Mouse (Mus musculus) fat pad, adult 2 months (tissue): ENCODE results near the gene Inppl1.

Experiments
- DNase-seq: peaks from one replicate; pipeline ENCODE4 v3.0.0-alpha.2; 2011; ENCODE audit warnings: low read depth, low spot score; ENCODE audit errors: extremely low read depth

The Inppl1 gene

DNA sequence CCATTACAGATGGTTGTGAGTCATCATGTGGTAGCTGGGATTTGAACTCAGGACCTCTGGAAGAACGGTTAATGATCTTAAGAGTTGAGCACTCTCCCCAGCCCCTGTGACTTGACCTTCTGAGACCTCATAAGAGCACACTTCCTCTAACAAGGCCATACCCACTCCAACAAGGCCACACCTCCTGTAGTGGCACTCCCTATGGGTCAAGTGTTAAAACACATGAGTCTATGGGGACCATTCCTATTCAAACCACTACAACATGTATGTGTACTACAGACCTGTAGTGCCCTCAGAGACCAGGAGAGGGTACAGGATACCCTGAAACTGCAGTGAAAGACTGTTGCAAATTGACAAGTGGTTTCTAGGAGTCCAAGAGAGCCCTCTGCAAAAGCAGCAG is 9.9 kb upstream of the Inppl1 start:
- DNase-seq = no peak

DNA sequence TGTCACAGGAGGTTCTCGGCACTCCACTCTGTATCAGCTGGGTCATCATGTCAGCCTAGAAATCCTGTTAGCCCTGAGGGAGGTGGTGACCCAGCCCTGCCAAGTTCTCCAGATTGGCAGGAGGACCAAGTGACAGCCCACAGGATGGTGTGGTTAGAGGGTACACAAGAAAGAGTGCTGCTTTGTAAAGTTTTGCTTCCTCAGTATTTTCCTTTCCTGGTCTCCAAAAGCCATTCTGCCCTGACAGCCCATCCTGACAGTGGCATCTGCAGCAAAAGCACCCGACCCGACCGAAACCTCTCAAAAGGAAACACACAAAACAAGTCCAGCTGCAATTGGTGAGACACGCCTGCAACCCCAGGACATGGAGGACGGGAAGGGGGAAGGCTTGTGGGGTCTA is 6.2 kb upstream of the Inppl1 start:
- no peak for DNase-seq

GRCm38 (mm10) chr7:101837154-101837605 is 849 bp downstream of the Inppl1 start:
- DNase-seq = no peak

DNA sequence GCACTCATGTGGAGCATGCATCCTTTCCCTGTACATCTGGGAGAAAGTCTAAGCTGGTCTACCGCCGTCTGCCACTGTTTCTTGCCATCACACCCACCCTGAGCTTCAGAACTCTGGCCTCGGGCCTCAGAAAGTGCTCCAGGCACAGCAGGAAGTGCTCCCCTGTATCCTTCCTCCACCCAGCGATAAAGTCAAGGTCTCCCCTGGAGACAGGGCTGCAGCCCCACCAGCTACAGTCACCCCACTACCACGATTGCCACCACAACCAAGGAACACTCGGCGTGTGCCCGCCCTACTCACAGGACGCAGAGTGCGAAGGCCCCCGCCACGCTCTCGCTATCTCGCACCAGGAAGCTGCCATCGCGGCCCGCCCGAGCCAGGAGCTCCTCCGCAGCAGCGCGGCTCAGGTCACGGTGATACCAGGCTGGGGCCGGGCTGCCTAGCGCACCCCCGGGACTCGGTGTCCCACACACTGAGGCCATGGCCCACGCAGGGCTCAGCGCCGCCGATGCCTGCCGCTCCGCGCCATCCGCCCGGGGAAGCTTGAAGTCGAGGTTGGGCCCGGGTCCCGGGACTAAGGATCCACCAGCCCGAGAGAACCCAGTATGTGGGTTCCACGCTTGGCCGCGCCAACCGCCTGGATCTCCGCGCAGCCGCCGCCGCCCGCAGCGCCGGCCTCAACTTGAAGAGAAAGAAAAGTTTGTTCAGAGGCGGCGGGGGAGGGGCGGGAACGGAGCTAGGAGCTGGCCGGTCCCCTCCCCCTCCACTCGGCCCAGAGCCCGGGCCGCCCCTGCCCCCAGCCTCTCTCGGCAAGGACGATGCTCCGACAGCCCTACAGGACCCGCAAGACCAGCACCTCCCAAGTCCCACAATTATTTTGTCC is 1.5 kb downstream of the Inppl1 start:
- no peak for DNase-seq

DNA sequence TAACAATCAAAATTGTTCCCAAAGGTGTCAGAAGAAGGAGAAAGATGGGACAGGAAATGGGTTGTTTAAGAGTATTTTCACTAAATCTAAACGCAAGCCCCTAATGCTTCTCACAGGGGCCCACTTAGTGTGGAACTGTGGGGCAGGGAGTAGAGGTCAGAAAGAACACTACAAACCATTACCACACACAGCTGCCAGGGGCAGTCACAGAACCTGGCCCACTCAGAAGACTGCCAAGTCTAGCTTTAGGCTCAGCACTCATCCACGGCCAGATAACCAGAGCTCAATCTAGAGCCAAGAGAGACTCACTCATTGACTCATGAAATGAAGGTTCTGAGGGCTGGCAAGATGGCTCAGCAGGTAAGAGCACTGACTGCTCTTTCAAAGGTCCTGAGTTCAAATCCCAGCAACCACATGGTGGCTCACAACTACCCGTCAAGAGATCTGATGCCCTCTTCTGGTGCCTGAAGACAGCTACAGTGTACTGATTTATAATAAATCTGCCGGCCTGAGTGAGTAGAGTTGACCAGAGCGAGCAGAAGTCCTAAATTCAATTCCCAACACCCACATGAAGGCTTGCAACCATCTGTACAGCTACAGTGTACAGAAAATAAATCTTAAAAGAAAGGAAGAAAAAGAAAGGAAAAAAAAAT is 2.4 kb downstream of the Inppl1 start:
- no peak for DNase-seq

DNA sequence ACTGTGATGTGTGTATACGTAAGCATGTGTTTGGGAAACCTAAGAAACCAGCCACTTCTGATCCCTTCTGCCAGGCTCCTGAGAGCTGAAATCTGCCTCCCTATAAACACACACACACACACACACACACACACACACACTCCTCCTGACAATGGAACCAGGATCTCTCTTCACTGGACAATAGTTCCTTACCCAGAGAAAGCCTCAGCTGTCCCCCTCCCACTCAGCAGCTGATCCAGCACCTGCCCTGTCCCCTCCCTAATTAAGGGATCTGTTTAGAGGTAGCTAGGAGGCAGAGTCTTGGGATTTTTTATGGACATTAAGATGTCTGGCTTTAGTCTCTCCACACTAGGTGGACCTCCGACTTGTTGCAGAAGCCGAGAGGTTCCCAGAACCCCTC is 3.1 kb downstream of the Inppl1 start:
- DNase-seq = no peak

GRCm38 (mm10) chr7:101833916-101834584 is 4.0 kb downstream of the Inppl1 start:
- no peak for DNase-seq

DNA sequence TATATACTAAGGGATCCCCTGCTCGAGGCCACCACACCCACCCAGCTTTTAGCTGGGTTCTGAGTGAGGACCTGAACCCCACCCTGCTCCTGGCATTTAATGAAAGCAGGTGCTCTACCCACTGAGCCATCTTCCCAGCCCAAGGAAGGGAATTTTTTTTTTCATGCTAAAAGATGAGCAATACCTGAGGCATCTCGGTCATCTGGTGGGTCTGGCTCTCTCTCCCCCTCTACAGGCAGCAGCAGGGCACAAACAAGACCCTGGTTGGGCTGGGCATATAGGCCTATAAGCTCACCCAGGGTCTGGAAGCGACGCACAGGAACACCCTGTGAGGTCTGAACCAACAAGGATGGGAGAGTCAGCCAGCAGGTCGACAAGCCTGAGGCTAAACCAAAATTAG is 4.7 kb downstream of the Inppl1 start:
- DNase-seq = no peak

DNA sequence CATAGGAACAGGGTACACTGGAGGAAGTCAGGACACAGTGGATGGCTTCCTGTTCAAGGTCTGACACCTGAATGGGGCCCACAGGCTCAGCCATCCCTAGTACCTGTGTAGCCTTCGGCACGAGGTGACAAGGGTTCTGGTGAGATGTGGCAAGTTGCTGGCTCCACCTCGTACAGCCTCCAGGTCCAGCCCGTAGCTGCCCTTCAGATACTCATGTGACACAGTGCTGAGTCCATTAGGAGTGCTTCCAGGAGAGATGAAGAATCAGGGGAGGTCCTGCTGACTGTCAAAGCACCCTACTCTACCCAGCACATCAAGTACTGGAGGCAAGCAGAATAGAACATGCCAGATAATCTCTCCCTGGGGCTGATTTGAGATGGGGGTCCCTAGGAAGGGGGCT is 5.7 kb downstream of the Inppl1 start:
- no peak for DNase-seq

- DNase-seq = no peak
Observed at GRCm38 (mm10) chr7:101831437-101831836, 6.6 kb downstream of the Inppl1 start.

DNA sequence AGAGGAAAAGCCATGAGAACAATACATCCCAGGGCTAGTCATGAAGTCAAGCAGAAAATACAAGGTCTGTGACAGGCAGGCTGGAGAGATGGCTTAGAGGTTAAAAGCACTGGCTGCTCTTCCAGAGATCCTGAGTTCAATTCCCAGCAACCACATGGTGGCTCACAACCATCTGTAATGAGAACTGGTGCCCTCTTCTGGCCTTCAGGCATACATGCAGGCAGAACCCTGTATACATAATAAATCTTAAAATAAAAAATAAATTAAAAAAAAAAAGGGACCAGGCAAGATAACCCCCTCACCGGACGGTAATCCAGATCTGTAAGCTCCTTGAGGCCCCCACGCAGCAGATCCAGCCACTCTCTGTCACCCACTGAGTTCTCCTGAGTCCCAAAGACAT is 7.7 kb downstream of the Inppl1 start:
- no peak for DNase-seq

- no peak for DNase-seq
Observed at GRCm38 (mm10) chr7:101823758-101824630, 14.0 kb downstream of the Inppl1 start.

DNA sequence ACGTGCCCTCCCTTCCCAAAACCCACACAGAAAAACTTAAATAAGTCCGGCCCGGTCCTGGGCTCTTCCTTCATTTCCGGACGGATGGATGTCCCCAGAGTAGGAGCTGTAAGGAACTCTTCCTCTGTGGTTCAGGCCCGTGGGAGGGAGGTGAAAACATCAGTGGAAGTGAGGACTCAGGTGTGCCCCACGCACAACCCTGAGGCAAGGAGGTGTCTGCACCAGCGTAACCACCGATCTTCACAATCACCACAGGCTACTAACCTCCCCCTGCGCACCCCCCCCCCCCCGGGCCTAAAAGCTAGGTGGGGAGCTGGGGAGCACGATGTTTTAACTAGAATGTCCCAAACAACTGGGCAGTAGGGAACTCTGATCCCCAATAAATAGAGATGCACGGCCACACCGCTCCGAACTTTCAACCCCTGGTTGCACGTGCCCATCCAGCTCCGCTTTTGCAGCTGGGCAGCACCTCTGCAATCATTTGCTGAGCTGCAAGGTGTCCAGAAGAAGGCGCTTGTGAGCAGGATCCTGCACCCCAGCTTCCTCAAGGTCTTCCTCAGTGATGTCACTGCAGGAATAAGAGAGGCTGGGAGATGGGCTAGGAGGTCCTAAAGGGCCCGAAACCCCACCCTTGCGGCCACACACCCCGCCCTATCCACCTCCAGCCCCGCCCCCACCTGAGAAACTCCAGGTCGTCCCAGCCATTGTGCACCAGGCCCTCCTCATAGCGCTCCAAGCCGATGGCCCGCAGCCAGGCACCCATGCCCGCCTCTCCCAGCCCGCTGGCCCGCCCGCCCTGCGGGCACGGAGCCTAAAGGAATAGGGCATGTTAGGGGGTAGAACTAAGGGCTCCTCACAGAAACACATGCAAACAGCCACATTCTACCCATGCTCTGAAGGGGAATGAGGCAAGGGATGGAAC is 14.9 kb downstream of the Inppl1 start:
- no peak for DNase-seq

DNA sequence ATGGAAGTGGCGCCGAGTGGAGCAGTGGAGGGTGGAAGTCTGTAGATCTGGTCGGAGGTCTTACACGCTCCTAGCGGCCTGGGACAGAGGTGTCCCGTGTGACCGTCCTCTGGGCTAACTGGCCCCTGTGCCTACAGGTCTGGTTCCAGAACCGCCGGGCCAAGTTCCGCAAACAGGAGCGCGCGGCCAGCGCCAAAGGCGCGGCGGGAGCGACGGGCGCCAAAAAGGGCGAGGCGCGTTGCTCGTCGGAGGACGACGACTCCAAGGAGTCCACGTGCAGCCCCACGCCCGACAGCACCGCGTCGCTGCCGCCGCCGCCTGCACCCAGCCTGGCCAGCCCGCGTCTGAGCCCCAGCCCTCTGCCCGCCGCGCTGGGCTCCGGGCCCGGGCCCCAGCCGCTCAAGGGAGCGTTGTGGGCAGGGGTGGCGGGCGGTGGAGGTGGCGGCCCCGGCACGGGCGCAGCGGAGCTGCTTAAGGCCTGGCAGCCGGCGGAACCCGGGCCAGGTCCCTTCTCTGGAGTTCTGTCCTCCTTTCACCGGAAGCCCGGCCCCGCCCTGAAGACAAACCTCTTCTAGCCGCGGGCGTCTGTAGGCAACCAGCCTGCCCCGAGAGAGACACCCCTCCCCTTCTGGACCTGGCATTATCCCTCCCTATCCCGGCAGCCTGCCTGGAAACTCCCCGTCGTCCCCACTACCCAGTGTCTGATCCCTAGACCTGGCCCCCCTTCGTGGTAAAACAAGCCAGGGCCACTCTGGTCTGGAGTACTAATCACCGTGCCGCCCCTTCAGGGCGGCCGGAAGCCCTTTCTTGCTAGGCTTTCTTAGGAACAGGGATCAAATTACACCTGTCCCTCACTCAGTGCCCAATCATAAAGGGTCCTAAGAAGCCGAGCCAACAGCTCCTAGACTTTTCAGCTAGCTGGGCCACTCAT is 16.2 kb downstream of the Inppl1 start:
- no peak for DNase-seq

- DNase-seq = no peak
Observed at GRCm38 (mm10) chr7:101820295-101821030, 17.6 kb downstream of the Inppl1 start.

- DNase-seq = no peak
Observed at GRCm38 (mm10) chr7:101817861-101818401, 20.1 kb downstream of the Inppl1 start, which contains the start of gene Phox2a. Gene Phox2a (plus strand): TSS chr7:101818313.

GRCm38 (mm10) chr7:101777053-101777452 is 61.0 kb downstream of the Inppl1 start:
- DNase-seq = no peak

GRCm38 (mm10) chr7:101772687-101773086 is 65.3 kb downstream of the Inppl1 start:
- no peak for DNase-seq
